Mouse (Mus musculus): Measurements from ENCODE around the gene Cenpm.
"Not testable (repeated sequence)": the region's sequence is repeated elsewhere in the genome, so short reads cannot be mapped to it uniquely, and the experiment has no call there.

Cenpm gene

DNA sequence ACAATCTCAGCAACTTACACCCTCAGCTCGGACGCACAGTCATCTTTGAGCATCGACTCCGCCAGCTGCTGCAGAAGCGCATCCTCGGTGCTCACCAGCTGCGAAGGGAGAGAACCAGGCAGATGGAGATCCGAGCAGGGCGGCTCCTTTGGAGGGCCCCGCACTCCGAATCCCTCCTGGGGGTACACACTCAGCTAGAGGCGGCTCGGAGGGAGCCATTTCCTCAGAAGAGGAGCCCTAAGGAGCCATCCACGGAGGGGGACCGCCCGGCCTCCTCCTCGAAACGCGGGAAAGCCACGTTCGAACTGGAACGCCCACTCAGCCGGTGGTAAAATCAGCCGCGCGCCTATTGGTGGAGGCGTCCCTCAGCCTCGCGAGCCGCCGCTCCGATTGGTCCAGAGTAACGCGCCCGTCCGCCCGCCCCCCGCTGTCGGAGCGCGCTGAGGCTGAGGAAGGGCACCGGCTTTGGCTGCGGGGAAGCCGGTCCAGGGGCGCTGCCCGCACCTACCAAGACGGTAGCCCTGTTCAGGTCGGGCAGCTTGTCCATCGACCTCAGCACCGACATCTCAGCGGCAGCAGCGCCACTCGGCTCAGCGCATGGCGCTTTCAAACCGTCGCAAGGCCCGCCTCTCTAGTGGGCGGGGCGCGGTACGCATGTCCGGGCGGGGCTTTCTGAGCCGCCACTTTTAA is at the start of gene Cenpm:
TSS of gene Cenpm (minus strand) at position 634 of the 690 bp plus-strand sequence.
- in situ Hi-C loops (cut with MboI, MseI): no loop called here

DNA sequence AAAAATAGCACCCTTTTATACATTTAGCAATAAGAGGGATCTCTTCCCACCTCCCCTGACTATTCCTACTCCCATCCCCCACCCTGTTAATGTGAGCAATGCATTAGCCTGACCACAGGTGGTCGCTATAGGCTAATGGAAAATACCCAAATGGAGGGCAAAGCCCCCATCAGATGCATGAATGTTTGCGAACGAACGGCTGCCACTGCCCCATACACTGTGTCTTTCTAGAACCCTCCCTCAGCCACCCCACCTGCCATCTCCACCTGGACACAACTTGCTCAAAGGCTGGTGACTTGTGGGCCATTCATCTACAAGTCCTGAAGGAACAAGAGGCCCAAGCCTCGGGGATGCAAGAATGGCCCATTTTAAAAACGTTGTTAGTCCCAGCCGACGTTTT is 49.5 kb upstream of the Cenpm start:
- in situ Hi-C loops (cut with MboI, MseI): no loop called here

DNA sequence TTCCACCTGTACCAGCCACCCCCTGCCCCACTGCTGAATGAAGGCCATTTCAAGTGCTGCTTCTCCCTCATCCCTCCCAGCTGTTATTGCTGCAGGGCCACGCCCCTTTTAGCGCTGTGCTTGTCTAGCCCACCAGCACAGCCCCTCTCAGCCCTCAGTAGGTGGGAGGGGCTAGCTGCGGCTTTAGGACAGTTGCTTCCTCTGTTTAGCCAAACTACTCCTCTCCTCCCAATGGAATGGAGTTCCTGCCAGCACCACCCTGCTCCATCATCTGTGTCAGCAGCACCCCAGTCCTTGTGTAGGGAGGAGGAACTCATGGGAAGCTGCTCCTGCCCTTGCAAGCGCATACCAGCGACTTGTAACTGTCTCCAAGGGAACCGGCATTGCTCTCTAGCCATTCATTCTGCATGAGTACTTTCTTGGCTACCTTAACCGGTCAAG is 48.7 kb upstream of the Cenpm start:
- in situ Hi-C loops (cut with MboI, MseI): no loop called here

DNA sequence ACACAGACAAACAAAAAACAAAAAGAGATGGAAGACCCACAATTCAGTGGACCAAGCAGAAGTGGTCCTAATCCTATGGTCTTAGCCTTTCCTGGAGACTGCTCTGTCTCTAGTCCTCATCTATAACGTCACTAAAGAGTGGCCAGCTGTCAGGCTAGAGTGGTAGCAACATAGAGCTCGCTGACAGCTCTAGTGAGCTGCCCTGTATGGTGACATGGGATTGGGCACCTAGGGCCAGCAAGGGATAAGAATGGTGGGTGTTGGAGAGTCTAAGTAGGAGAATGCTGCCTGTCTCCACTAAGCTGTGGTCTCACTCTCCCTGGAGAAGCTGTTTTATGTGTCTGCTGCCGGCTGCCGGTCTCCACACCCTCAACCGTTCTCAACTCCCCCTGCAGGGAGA is 48.3 kb upstream of the Cenpm start:
- in situ Hi-C loops (cut with MboI, MseI): no loop called here

DNA sequence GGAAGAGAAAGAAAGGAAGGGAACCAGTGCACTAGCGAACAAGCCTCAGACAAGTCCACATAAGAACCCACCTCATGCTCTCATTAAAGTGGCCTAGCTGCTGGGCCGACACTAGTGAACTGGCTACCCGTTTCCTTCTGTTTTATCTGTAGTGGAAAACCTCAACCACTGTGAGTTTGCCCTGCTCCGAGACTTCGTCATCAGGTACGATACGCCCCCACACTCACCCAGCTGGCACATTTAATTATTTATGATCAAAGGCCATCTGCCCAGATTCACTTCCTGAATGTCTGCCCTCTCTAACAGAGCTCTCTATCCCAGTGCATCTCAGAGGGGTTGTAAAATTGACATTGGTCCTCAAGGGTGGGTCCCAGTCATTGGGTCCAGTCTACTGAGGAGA is 45.7 kb upstream of the Cenpm start:
- in situ Hi-C loops (cut with MboI, MseI): no loop called here

DNA sequence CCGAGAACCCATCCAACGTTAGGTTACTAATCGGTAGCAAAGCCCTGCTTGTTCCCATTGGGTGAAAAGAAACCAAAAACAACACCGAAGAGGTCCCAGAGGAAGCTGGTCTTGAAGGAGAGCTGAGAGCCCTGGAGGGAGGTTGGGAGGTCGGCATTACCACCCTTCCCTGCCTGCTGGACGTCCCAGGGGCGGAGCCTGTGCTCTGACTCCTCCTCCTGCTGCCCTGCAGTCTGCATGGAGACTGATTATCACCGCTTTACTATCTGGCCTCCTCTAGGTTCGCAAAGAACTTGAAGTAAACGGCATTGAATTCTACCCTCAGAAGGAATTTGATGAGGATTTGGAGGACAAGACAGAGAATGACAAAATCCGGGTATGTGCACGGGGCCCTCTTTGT is 41.6 kb upstream of the Cenpm start:
- in situ Hi-C loops (cut with MboI, MseI): no loop called here

DNA sequence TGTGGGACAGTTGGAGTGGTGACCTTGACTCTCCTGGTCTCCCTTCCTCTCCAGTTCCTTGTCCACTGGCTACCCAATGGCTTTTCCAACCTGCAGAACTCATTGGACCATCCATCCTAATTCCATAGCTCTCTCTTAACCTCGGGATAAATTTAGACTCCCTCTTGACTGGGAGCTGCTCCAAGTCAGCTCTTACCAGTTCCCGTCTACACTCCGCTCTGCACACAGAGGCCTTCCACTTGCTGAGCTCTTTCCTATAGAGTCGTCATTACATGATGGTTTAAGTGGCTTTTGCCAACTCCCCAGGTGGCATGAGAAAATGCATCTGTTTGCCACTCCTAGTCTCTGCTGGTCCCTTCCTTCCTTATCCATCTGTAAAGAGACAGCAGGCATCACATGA is 36.1 kb upstream of the Cenpm start:
- in situ Hi-C loops (cut with MboI, MseI): no loop called here

DNA sequence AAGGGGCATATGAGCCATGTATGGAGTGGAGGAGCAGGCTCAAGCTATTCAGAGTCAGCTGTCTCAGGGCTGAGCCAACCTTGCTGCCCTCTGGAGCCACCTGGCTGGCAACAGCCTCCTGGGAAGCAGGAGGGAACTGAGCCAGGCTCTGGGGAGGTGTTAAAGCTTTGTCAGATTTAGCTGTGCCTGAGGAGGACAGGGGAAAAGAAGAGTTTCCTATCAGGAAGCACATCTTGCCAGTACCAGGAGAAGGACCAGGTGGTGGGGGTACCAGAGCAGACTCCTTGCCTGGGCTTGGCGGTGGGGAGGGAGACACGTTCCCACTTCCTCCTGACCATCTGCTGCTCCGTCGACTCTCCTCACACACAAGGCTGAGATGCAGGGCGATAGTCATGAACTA is 33.0 kb upstream of the Cenpm start:
- in situ Hi-C loops (cut with MboI, MseI): no loop called here

DNA sequence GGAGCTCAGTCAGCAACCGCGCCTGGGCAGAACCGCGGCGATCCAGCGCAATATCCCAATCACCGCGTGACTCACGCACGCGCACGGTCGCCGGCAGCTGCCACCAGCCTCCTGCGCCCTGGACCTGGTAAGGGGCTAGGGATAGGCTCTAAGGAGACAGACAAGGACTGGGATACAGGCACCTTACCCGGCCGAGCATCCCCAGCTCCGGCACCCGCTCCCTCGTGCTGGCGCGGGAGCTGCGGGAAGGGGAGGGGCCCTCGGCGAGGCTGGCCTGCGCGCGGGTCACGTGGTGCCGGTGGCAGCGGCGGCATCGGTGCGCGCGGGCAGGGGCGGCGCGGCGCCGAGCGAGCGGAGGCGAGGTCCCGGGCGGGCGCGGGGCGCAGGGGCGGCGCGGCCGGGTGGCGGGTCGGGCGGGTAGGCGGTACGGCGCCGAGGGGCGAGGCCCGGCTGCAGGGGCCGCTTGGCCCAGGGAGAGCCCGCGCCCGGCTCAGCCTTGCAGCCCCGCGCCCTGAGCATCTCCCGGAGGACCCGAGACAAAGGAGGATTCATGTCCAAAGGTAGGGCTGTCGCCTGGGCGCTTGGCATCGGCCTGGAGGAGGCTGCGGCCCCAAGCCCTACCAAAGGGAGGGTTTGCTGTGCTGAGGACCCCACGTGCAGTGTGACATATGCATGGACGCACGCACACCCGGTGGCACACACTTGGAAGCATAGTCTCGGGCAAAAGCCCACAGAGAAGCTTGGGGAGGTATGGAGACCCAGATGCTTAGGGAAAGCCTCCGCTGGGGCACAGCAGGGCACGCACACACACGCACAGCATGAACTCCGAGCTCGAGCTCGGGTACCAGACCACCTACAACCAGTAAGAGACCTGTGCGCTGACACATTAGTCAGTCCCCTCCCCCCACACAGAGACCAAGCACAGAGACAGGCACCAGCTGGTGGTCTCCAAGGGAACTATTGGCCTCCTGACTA is 30.7 kb upstream of the Cenpm start:
- in situ Hi-C loops (cut with MboI, MseI): no loop called here

DNA sequence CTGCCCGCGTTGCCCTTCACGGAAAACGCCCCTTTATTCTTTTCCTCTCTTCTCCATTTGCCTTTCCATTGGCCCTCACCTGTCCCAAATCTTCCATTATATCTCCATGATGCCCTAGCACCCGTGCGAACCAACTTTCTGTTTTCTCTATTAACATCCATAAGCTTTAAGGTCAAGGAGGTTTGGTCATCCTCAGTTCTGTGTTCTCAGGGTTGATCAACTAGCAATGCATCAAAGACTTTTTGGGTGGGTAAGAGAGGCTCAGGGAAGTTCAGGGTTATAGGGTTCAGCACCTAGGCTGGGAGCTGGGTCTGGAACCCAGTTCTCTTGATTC is 30.0 kb upstream of the Cenpm start, which contains the start of gene Sept3:
TSS of gene Sept3 (plus strand) at position 301 of the 334 bp plus-strand sequence.
- in situ Hi-C loops (cut with MboI, MseI): no loop called here

DNA sequence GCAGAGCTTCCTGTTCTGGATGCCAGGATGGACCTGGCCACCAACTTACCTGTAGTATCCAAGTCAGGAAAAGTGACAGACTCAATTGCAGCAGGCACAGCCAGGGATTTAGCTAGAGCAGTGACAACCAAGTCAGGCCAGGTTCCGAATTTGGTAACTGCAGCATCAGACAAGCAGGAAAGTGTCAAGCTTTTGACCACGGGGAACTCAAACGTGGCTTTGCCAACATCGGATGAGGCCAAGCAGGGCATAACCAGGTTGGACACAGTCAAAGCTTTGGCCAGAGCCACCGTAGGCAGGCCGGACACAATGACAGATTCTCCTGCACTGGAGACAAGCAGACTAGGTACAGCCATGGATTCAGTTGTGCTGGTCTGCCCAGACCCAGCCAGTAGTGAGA is 27.7 kb upstream of the Cenpm start:
- in situ Hi-C loops (cut with MboI, MseI): no loop called here

DNA sequence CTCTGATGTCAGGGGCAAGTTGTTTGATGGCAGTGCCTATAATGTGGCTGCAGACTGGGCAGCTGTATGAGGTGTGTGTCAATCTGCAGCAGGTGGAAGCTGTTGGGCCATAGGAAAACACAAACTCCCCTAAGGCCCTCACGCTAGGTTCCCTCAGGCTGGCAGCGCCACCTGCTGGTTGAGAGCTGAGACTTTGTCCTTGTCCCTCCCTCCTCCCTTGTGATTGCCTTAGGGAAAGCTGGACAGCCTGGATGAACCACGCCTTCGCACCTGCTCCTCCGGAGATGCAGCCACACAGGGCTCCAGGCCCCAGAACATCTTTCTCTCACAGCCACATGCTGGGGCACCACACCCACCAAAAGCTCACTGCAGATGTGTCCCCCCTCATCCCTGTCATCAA is 26.7 kb upstream of the Cenpm start:
- in situ Hi-C loops (cut with MboI, MseI): no loop called here

DNA sequence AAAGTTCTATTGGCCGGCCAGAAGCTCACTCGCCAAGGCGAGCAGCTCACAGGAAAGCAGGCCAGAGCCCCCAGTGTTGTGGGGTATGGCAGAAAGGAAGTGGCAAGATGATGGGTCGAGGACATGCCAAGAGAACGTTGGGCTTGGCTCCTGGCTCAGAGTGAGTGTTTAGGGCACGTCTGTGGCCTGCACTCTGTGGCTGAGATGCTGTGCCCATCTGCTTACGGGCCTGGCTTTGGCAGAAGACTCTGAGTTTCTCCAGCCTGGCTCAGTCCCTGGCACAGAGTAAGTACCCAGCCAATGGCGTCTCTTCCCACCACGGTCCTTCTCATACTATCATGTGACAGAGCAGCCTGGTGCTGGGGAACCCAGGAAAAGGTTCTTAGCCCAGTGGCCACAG is 24.2 kb upstream of the Cenpm start:
- in situ Hi-C loops (cut with MboI, MseI): no loop called here

DNA sequence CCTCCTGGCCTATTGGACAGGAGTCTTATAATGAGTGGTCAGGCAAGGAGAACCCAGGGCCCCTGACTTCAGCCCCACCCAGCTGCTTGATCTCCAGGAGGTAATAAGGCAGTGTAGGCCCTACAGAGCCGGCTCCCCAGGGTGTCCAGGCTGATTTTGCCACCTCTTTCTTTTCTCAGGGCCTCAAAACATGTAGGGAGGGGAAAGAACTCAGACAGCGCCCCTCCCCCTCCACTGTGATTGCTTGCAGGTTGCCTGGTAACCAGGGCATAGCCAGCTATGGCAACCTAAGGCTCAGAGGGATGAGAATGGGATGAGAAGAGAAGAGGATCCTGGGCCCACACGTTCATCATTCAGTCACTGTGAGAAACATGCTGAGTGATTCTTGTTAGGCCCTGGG is 23.6 kb upstream of the Cenpm start:
- in situ Hi-C loops (cut with MboI, MseI): no loop called here

DNA sequence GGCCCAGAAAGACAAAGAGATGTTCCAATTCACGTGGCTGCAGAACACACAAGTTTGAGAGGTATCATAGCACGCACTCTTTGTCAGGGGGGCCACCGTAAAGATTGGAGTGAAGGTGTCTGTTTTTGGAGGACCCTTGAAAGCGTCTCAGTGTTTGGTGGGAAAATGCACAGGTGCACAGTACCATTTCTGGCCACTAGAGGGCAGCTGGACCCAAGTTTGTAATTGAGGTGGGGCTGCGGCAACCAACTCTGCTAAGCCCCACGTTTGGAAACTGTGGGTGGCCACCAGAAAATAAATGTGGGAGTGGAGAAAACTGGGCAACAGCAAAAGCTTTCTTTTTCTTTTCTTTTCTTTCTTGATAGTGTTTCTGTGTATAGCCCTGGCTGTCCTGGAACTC is 21.8 kb upstream of the Cenpm start:
- in situ Hi-C loops (cut with MboI, MseI): no loop called here

DNA sequence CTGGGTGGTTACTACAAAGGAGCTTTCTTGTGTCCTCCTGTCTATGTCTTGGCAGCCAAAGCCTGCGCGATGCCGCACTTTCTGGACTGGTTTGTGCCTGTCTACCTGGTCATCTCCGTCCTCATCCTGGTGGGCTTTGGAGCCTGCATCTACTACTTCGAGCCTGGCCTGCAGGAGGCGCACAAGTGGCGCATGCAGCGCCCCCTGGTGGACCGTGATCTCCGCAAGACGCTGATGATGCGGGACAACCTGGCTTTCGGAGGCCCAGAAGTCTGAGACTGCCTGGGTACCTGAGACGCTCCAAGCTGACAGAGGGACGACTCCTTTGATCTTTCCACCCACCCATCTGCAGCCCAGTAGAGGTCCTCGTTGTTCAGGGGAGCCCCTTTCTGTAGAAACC is 15.0 kb upstream of the Cenpm start:
- in situ Hi-C loops (cut with MboI, MseI): no loop called here

DNA sequence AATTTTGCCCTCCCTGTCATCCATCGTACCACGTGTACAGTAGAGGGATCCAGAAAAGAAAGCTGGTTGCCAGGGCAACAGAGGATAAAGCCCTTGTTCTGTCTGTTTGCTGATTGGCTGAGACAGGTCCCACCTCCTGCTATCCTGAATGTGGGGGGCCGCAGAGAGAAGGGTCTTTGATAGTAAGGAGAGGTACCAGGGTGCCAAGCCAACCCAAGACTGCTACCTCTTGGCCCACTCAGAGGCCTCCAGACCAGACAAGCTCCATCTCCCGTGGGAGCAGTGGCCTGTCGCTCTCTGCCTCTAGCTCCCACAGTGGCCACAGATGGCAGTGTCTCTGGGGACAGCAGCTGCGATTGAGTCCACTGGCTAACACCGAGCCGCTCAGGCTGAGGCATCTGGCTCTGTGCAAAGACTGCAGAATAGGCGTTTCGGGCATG is 11.4 kb upstream of the Cenpm start:
- in situ Hi-C loops (cut with MboI, MseI): no loop called here

DNA sequence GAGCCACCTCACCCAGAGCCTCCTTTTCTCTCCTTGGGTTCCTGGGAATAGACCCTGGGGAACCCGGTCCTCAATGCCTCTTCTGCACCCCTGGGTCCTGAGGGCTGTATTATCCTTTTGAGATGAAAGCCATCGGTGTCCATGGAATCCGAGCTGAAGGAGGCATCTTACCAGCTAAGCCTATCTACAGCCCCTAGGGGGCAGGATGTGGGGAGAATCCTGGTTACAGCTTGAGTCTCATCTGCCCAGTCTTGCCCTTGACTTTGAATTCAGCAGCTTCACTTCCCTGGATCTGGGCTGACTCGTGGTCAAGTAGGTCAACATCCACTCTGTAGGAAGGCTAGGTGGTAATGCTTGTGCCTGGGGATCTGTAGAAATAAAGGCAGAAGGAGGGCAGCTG is 10.7 kb upstream of the Cenpm start:
- in situ Hi-C loops (cut with MboI, MseI): no loop called here

DNA sequence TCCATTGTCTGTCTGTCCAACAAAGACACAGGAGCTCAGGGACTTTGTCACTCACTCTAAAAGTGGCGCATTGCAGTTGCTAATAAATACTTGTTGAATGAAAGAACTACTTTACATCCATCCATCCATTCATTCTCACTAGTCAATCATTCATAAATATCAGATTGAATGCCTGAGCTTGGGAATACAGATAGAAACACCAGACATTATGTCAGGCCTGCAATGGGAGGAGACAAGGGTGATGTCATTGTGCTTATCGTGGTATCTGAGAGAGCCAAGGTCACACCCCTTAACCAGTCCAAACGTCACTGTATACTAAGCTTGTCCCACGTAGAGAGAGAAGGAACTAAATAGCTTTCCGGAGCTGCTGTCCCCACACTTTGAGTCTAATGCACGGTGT is 7.5 kb upstream of the Cenpm start, which contains the start of gene 1500009C09Rik:
TSS of gene 1500009C09Rik (plus strand) at position 301 of the 400 bp plus-strand sequence.
- in situ Hi-C loops (cut with MboI, MseI): no loop called here

DNA sequence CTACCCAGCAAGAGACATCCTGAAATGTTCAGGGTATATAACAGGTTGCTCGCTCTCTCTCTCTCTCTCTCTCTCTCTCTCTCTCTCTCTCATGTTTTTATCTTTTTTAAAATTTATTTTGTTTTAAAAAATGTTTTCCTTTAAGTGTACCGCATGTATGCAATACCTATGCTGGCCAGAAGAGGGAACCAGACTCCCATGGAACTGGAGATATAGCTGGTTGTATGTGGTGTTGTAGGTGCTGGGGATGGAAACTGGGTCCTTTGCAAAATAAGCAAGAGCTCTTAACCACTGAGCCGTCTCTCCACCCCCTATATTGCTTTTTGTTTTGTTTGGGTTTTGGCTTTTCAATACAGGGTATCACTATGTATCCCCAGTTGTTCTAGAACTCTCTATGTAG is 7.0 kb upstream of the Cenpm start:
- in situ Hi-C loops (cut with MboI, MseI): no loop called here

DNA sequence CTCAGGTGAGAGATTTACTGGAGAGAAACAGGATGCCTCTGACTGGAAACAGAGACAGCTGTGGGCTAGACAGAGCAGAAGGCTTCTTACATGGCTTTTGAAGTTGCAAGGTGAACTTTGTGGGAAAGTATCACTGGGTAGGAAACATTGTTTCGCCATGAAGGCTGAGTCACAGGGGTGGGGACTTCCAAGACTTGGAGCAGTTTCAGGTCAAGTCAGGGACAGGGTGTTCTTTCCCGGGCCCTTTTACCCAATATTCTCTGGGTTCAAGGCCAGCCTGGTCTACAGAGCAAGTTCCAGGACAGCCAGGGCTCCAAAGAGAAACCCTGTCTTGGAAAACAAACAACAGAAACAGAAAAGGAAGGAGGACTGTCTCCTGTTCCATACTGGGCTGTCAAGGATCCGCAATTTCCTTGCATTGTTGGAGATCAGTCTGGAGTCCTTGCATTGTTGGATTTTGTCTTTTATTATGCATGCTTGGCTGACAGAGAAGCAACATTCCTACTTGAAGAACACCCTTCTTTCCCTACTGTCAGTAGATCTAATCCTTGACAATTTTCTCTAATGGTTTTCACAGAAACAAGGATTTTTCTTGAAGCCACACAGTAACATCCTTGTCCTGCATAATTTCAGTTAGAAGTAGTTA is 2.7 kb upstream of the Cenpm start:
- in situ Hi-C loops (cut with MboI, MseI): no loop called here

DNA sequence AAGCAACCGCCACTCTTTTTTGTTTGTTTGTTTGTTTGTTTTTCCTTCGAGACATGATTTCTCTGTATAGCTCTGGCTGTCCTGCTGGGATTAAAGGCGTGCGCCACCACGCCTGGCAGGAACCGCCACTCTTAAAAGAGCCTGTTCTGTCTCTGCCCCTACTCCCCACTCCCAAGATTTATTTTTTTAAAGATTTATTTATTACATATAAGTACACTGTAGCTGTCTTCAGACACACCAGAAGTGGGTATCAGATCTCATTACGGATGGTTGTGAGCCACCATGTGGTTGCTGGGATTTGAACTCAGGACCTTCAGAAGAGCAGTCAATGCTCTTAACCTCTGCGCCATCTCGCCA is 235 bp upstream of the Cenpm start:
- in situ Hi-C loops (cut with MboI, MseI): not testable (repeated sequence)

DNA sequence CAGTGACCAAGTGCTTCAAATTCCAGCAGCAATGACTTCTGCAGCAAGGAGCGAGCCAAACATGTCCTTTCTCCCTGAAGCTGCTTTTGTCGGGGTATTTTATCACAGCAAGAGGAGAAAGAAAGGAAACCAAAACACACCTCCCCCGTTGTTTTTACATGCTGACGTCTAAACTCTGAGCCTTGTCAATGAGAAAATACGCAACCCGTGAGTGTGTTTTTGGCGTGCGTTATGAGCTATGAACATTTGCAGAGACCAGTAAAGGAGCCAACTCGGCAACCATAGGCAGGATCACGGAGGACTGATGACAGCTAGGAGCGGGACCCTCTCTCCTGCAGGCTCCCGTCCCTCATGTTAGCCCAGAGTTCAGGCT is 820 bp downstream of the Cenpm start:
- in situ Hi-C loops (cut with MboI, MseI): no loop called here

Data from regulatory T cell (primary cell).